Mouse (Mus musculus) B cell, adult 2 months (primary cell): ENCODE results near the gene Cd2.
A peak's percentile ranks its signal among the peaks of the same experiment; 100 is the strongest.

Experiments used
- DNase-seq, 2 experiments: peaks; one replicate each; pipeline ENCODE4 v3.0.0; 2022

Gene Cd2

DNA sequence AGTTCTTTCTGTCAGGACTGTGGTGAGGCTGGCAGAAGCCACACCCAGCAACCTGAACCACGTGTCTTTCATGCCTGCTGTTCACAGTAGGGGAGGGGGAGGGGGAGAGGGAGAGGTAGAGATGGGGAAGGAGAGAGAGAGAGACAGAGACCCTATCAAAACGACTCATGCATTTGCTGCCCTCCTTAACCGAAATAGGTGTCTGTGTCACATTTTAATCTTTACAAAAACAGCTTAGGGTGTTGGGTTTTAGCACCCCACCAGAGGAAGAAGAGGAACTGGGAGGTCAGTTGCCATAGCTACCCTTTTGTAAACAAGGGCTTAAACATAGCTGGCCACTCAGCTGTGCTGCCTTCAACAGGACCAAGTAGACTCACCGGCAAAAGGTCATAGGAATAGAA is at the start of gene Cd2:
Gene Cd2, minus strand, starts transcription at position 29 of the 401 bp plus-strand sequence.
- peak; percentile 76 to 81 for DNase-seq

DNA sequence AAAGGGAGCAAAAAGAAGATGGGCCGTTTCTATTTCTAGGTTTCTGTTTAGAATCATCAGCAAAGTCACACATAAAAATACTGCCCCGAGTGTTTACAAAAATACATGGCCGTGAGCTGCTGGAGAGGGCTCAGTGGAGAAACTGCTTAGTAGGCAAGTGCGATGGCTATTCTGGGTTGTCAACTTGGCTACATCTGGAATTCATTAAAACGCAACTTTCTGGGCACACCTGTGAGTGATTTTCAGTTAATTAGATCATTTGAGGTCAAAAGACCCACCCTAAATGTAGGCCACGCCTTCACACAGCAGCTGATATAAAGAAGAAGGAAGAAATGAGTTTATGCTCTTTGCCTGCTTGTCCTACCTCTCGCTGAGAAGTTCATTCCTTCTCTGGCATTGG is 40.9 kb upstream of the Cd2 start:
- DNase-seq = no peak

- no peak for DNase-seq
These were observed 39.5 kb upstream of the Cd2 start for GRCm38 (mm10) chr3:101327248-101327647.

DNA sequence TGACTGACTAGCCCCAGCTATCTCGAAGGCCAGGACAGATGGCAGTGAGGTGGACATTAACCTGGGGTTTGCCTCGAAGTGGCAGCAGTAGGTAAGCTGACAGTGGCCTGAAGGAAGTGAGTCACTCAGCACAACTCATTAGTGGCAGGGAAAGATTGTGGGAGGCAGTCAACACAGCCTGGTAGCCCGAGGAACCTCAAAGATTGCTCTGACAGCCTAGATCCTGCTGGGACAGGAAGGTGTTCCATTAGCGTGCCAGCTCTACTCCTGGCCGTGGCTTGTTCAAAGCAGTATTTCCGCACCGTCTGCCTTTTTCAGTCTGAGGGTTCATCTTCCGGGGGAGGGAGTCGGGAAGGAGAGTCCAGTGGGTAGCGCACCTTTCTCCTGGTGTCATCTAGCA is 34.7 kb upstream of the Cd2 start:
- DNase-seq = no peak

DNA sequence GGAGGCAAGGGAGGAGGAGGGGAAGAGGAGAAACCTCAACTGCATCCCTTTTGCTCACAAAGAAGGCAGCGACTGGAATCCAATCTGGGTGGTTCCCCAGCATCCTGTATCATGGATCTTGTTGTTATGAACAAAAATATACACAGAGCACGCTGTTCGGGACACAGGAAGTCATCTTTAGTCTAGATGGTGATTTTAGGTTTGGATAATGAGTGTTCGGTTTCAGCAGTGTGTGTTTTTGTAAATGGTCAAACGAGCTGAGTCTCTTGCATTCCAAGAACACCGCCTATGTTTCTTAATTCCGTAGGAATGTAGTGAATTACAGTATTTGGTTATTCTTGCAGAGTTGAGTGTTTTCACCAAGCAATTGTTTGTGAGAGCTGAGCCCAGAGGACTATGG is 33.1 kb upstream of the Cd2 start:
- no peak for DNase-seq

GRCm38 (mm10) chr3:101318516-101319170 is 30.9 kb upstream of the Cd2 start:
- DNase-seq = no peak

- DNase-seq = peak; percentile 54 to 63
These were observed 30.4 kb upstream of the Cd2 start for GRCm38 (mm10) chr3:101318115-101318514.

DNA sequence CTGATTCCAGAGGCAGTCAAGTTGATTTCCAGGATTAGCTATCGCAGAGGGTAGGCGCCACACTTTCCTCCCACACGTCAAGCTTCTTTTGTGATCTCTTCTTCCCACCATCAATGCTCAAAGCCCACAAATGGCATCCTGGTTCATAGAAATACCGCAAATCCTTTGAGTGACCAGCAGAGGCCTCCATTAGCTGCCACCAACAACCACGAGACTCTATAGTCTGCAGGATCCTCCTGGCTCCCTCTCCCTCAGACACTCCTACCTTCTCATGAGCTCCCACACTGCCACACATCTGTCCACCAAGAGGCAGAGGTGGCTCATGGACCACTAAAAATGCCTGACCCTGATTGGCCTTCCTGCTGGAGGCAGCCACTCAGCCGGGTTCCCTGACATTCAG is 27.2 kb upstream of the Cd2 start:
- no peak for DNase-seq

DNA sequence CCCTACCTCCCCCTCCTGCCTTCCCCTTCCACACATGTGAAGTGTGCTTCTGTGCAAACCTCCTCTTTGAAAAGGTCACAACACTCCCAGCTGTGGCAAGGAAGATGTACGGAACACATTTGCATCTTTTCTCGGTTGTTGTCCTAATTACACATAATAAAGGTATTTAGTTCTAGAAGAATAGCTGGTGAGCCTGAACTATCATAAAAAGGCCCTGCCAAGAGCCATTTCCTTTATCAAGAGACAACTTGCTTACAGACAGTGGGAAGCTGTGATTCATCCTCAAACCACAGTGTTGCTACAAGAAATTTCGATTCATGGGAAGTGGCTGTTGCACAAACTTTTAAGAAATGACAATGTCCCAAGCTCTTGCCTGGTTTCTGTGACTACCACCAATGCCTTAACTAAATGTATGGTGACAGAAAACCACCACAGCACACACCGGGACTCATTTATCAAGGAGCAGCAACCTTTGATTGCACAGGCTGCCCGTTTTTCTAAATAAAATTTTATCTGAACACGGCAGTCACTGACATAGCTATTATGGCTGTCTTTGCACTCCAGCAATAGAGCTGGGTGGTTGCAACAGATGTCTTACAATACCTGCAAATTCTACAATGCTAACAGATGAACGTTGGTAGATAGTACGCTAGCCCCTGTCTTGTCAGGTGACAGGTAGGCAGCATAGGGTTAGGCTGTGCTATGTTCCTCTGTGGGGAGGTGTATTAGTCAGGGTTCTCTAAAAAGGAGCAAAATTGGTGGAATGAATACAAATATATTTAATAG is 25.7 kb upstream of the Cd2 start:
- no peak for DNase-seq

GRCm38 (mm10) chr3:101310977-101311376 is 23.2 kb upstream of the Cd2 start:
- DNase-seq = peak in 1 of 2 experiments; percentile 21

DNA sequence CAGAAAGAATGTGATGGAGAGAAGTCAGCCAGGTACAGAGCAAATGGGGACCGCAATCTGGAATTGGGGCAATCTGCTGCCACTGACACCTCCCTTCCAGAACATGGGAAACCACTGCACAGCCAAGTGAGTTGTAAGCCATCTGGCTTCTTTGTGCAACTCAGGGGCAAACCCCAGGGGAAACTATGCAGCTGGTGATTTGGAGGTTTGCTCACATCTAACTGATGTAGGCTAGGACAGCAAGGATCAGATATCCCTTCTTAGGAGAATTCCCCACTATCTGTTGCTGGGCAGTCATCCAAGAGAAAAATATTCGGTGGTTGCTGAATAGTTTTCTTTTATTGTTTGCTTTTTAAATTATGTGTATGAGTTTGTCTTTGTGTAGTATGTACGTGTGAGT is 21.9 kb upstream of the Cd2 start:
- DNase-seq = no peak

DNA sequence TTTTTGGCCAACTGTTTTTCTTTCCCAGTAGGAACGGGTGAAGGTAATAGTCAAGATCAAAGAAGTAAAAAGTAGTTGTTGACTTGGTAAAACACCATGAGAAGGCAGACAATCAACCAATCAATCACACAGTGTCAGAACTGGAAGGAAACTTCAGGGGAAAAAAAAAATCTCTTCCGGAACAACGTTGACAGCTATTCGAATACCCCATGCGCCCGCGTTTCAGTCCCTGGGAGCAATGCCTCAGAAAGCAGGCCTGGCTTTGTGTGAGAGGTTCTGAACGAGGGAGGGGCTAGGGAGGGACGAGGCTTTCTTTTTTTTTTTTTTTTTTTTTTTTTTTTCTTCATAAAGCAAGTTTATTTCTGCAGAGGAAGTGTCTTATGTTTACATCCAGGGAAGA is 18.4 kb upstream of the Cd2 start:
- no peak for DNase-seq

DNA sequence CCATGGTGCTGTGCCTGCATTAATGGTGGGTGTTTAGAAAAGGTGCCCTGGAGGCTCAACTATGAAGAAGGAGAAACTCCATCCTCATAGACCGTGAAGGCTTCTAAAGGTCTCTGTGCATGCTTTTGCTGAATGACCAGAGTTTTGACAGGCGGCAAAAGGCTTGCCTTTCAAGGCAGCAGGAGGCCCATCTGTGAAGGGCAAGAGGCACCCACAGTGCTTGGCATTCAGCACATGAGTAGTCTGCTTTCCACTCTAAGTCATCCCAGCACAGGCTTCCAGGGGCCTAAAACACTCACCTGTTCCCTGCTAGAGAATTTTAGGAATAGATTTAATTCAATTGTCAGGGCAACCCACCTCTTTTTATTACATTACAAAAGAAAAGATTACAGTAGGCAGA is 17.3 kb upstream of the Cd2 start:
- no peak for DNase-seq

- DNase-seq = peak; percentile 71
These were observed 16.4 kb upstream of the Cd2 start for GRCm38 (mm10) chr3:101304156-101304555.

GRCm38 (mm10) chr3:101300271-101301071 is 12.7 kb upstream of the Cd2 start:
- peak in 1 of 2 experiments; percentile 37 for DNase-seq

GRCm38 (mm10) chr3:101299591-101299990 is 11.9 kb upstream of the Cd2 start:
- DNase-seq = no peak

DNA sequence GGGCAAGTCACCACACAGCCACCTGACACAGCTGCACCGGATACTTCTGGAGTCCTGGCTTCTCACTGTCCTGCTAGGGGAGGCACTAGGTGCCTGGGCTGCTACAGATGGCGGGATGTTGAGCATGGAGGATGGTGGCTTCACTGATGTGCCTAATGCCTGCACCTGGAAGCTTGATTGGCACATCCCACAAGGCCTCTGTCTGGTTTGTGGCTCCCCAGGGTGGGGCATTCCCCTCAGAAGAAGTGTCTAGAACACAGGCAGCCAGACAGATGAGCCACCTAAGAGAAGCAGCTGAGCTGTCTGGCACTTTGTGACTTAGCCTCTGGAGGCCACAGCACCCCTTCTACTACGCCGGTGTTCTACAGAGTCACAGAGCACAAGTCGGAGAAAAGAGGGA is 9.5 kb upstream of the Cd2 start:
- DNase-seq = no peak

GRCm38 (mm10) chr3:101295931-101296820 is 8.4 kb upstream of the Cd2 start:
- DNase-seq = no peak

- peak; percentile 93 to 94 for DNase-seq
These were observed 7.7 kb upstream of the Cd2 start for GRCm38 (mm10) chr3:101295366-101295867.

GRCm38 (mm10) chr3:101294487-101295365 is 7.0 kb upstream of the Cd2 start:
- DNase-seq = peak in 1 of 2 experiments; percentile 47

DNA sequence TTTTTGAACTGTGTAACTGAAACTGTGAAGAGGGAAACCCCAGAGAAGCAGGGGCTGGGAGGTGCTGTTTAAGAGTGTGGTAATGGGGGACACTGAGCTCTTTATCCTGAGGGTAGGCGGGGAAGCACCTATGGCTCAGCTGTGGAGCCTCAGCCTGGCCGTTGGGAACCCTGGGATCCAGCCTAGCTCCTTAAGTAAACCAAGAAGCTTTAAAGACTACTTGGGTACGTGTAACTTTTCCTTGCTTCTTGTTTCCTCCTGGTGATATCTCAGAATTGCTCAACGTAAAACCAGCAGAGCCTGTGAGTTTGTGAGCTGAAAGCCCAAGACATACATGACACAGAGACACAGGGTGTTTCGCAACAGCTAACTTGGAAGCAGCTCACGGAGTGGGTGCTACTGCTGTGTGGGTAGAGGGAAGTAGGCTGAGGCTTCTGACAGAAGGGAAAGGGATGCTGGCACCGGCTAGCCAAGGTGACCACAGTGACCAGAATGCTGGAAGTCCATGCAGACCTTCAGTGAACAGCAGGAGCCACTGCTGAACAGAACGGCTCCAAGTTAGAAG is 5.9 kb upstream of the Cd2 start:
- peak in 1 of 2 experiments; percentile 26 for DNase-seq
